Mouse (Mus musculus) lung, postnatal 0 days (tissue): ENCODE results near the gene Olfr1472. TPM values are rescaled to one million over a fixed set of nuclear protein-coding genes. Genes with fewer than 3 reads are reported as not detected.
"Not testable (repeated sequence)": the region's sequence is repeated elsewhere in the genome, so short reads cannot be mapped to it uniquely, and the experiment has no call there.

ENCODE experiments used
- ATAC-seq: fragments of 200-750 bp; cut with Nextera tagmentation; 2 replicates; pipeline ENCODE4 v1.8.0; 2017; ENCODE audit warnings: moderate library complexity
- DNase-seq: peaks from one replicate; pipeline ENCODE4 v3.0.0-alpha.2; 2016; ENCODE audit warnings: low spot score
- H3K27ac ChIP-seq: fragments of 300-500 bp; sonication (generic); 2 replicates; pipeline ENCODE4 v1.5.1; 2014; ENCODE audit warnings: antibody characterized with exemption, mild to moderate bottlenecking, low read length, mixed read lengths
- H3K27me3 ChIP-seq: fragments of 300-500 bp; sonication (generic); replicated peaks from 2 replicates; pipeline ENCODE4 v1.6.1; 2014; ENCODE audit warnings: low read length, mixed read lengths; ENCODE audit not compliant: insufficient read depth
- H3K36me3 ChIP-seq: fragments of 300-500 bp; sonication (generic); 2 replicates; pipeline ENCODE4 v1.6.1; 2014; ENCODE audit warnings: low read length, mixed read lengths; ENCODE audit not compliant: insufficient read depth
- H3K4me1 ChIP-seq: fragments of 300-500 bp; sonication (generic); 2 replicates; pipeline ENCODE4 v1.6.1; 2014; ENCODE audit warnings: antibody characterized with exemption, low read depth, low read length, mixed read lengths; ENCODE audit not compliant: insufficient read depth
- H3K4me2 ChIP-seq: fragments of 300-500 bp; sonication (generic); replicated peaks from 2 replicates; pipeline ENCODE4 v1.6.1; 2014; ENCODE audit warnings: low read depth, mild to moderate bottlenecking, low read length, moderate library complexity, mixed read lengths
- H3K4me3 ChIP-seq: fragments of 300-500 bp; sonication (generic); 2 replicates; pipeline ENCODE4 v1.5.1; 2014; ENCODE audit warnings: low read depth, low read length
- H3K9ac ChIP-seq: fragments of 300-500 bp; sonication (generic); replicated peaks from 2 replicates; pipeline ENCODE4 v1.6.1; 2014; ENCODE audit warnings: low read depth, mild to moderate bottlenecking
- H3K9me3 ChIP-seq: fragments of 300-500 bp; sonication (generic); 2 replicates; pipeline ENCODE4 v1.6.1; 2016; ENCODE audit warnings: low read length, mixed read lengths
- CTCF ChIP-seq: IDR thresholded peaks from 2 replicates; pipeline ENCODE4 v1.5.1; 2016; ENCODE audit warnings: antibody characterized with exemption, mild to moderate bottlenecking
- EP300 ChIP-seq: IDR thresholded peaks from 2 replicates; pipeline ENCODE4 v1.6.1; 2016; ENCODE audit warnings: antibody characterized with exemption, mild to moderate bottlenecking, control low read depth
- WGBS: fragments of 180-500 bp; shearing (Covaris S2); extraction: QIAGEN DNeasy Blood & Tissue Kit; methylation state at CpG from one replicate; pipeline ENCODE4 v1.1.7; 2014; 5-methylcytosine and 5-hydroxymethylcytosine counted together
- polyA plus RNA-seq: library from polyadenylated mRNA; unstranded; fragments of >200 nt; fragmentation: Nextera tagmentation; extraction: Ambion mirVana; gene quantifications from 2 replicates; pipeline ENCODE4 v1.2.1, GENCODE M21; 2015

The Olfr1472 gene
- not detected in 2 replicates for polyA plus RNA-seq

- Histone ChIP-seq H3K27ac (no peak within 1 kb of the TSS), H3K9me3 (no peaks in the 10 kb centered on the region), H3K4me2 (no peak within 1 kb of the TSS), H3K36me3 (no peaks in the 10 kb centered on the region), H3K4me1 (no peaks in the 10 kb centered on the region), H3K4me3 (no peak within 1 kb of the TSS), H3K27me3 (no peaks in the 10 kb centered on the region), H3K9ac (no peak within 1 kb of the TSS)
- ATAC-seq, result no peak
- 73% methylated on average over 1 of the region's 1 CpGs for WGBS
- TF ChIP-seq EP300 (no peak), CTCF (no peak)
- DNase-seq, result no peak
Observed at GRCm38 (mm10) chr19:13455986-13456385, at the start of gene Olfr1472. TSS of gene Olfr1472 (minus strand) at chr19:13456086.

- H3K9ac ChIP-seq, result no peak within 1 kb of the TSS
- no peak within 1 kb of the TSS for H3K27ac ChIP-seq
- ATAC-seq, result no peak
- H3K36me3 ChIP-seq, result no peaks in the 10 kb centered on the region
- 53% methylated on average over 3 of the region's 3 CpGs for WGBS
- H3K4me2 ChIP-seq, result no peak within 1 kb of the TSS
- H3K4me1 ChIP-seq, result no peaks in the 10 kb centered on the region
- no peak for DNase-seq
- H3K4me3 ChIP-seq, result no peak within 1 kb of the TSS
- H3K27me3 ChIP-seq, result no peaks in the 10 kb centered on the region
- TF ChIP-seq EP300, result no peak
- TF ChIP-seq CTCF, result no peak
- H3K9me3 ChIP-seq, result no peaks in the 10 kb centered on the region
Observed at GRCm38 (mm10) chr19:13500246-13500645, 44.4 kb upstream of the Olfr1472 start, which contains the start of gene Olfr1477. TSS of gene Olfr1477 (plus strand) at chr19:13500546.

DNA sequence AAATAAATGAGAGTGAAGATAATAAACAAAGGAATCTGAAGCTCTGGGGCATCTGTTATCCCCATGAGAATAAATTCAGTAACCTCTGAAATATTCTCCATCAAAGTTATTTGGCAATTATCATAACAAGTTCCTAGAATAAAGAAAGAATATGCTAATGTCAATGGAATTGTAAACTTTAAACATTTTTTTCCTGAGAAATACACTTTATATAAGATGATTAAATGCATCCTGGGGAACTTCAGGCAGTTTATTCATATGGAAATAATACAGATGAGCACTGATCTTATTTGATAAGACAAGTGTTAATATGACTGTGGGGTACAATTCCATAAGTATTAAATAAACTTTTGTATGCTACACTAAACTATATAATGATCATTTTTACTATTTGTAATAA, 24.2 kb upstream of the Olfr1472 start, which contains the start of gene Olfr1475:
Gene Olfr1475, minus strand, starts transcription at position 101 of the 400 bp plus-strand sequence.
- Histone ChIP-seq H3K4me2 (no peak within 1 kb of the TSS), H3K27ac (no peak within 1 kb of the TSS), H3K9ac (no peak within 1 kb of the TSS), H3K4me1 (no peaks in the 10 kb centered on the region), H3K36me3 (no peaks in the 10 kb centered on the region), H3K27me3 (no peaks in the 10 kb centered on the region), H3K9me3 (no peaks in the 10 kb centered on the region), H3K4me3 (no peak within 1 kb of the TSS)
- ATAC-seq, result no peak
- no peak for DNase-seq
- no peak for TF ChIP-seq CTCF
- TF ChIP-seq EP300, result no peak

- H3K9ac ChIP-seq, H3K4me2 ChIP-seq, DNase-seq, H3K27ac ChIP-seq, H3K9me3 ChIP-seq, H3K4me1 ChIP-seq, ATAC-seq, H3K36me3 ChIP-seq, H3K27me3 ChIP-seq, H3K4me3 ChIP-seq: not testable (repeated sequence)
- 63% methylated on average over 4 of the region's 4 CpGs for WGBS
Observed at GRCm38 (mm10) chr19:13469265-13469664, 13.4 kb upstream of the Olfr1472 start, which contains the start of gene Olfr1474. TSS of gene Olfr1474 (plus strand) at chr19:13469565.

- not testable (repeated sequence) for ATAC-seq, H3K4me3 ChIP-seq, H3K27me3 ChIP-seq, H3K4me2 ChIP-seq, H3K27ac ChIP-seq, DNase-seq, H3K9ac ChIP-seq, H3K9me3 ChIP-seq, H3K4me1 ChIP-seq, H3K36me3 ChIP-seq
- WGBS, result 48% methylated on average over 2 of the region's 2 CpGs
Observed at GRCm38 (mm10) chr19:13443109-13443508, 12.8 kb downstream of the Olfr1472 start, which contains the start of gene Olfr1471. TSS of gene Olfr1471 (plus strand) at chr19:13443409.

GRCm38 (mm10) chr19:13407549-13407948, 48.3 kb downstream of the Olfr1472 start, which contains the start of gene Olfr1469:
TSS of gene Olfr1469 (plus strand) at chr19:13407849.
- no peak for ATAC-seq
- WGBS, result 69% methylated on average over 2 of the region's 2 CpGs
- H3K4me2 ChIP-seq, result no peak within 1 kb of the TSS
- no peak for DNase-seq
- no peak within 1 kb of the TSS for H3K27ac ChIP-seq
- H3K27me3 ChIP-seq, result no peaks in the 10 kb centered on the region
- H3K36me3 ChIP-seq, result no peaks in the 10 kb centered on the region
- TF ChIP-seq CTCF (no peak), EP300 (no peak)
- no peaks in the 10 kb centered on the region for H3K9me3 ChIP-seq
- no peak within 1 kb of the TSS for H3K9ac ChIP-seq
- H3K4me1 ChIP-seq, result no peaks in the 10 kb centered on the region
- H3K4me3 ChIP-seq, result no peak within 1 kb of the TSS

Other genes with a start within 250 kb of the Olfr1472 start
- gene Olfr1463, start 224.8 kb downstream of the Olfr1472 start, polyA plus RNA-seq, result not detected in 2 replicates
- not detected in 2 replicates for gene Olfr1465, start 140.5 kb downstream of the Olfr1472 start, polyA plus RNA-seq
- gene Olfr1466, start 117.2 kb downstream of the Olfr1472 start, polyA plus RNA-seq, result not detected in 2 replicates
- not detected in 2 replicates for gene Olfr1467, start 93.8 kb downstream of the Olfr1472 start, polyA plus RNA-seq
- not detected in 2 replicates for gene Olfr1469, start 48.2 kb downstream of the Olfr1472 start, polyA plus RNA-seq
- not detected in 2 replicates for gene Olfr1471, start 12.7 kb downstream of the Olfr1472 start, polyA plus RNA-seq
- not detected in 2 replicates for gene Olfr1474, start 13.5 kb upstream of the Olfr1472 start, polyA plus RNA-seq
- not detected in 2 replicates for gene Olfr1475, start 24.1 kb upstream of the Olfr1472 start, polyA plus RNA-seq
- gene Olfr1477, start 44.5 kb upstream of the Olfr1472 start, polyA plus RNA-seq, result not detected in 2 replicates
- gene Olfr1480, start 71.8 kb upstream of the Olfr1472 start, polyA plus RNA-seq, result not detected in 2 replicates
- not detected in 2 replicates for gene Olfr1484, start 127.4 kb upstream of the Olfr1472 start, polyA plus RNA-seq
- not detected in 2 replicates for gene Olfr1487, start 161.3 kb upstream of the Olfr1472 start, polyA plus RNA-seq
- gene Olfr1489, start 175.5 kb upstream of the Olfr1472 start, polyA plus RNA-seq, result not detected in 2 replicates
- gene Olfr1490, start 195.0 kb upstream of the Olfr1472 start, polyA plus RNA-seq, result not detected in 2 replicates
- gene Olfr1491, start 241.2 kb upstream of the Olfr1472 start, polyA plus RNA-seq, result not detected in 2 replicates